In genomic region chr7:133788147-133788546, GRCm38 (mm10) we compare ENCODE assay signal across 27 mouse cellular contexts. TPM values are rescaled to one million over a fixed set of nuclear protein-coding genes. Genes with fewer than 3 reads are reported as not detected.
"Had no signal": no experiment of that assay in that cellular context is flagged by ENCODE, and none has a peak within 500 bp of the region (broad histone marks: within the 10 kb centered on the region; RNA-seq: fewer than 3 reads in every experiment).

No protein-coding gene starts in this region.

- H3K27me3 ChIP-seq: embryonic facial prominence, embryonic 12.5 days; embryonic facial prominence, embryonic 13.5 days; embryonic facial prominence, embryonic 15.5 days; forebrain, embryonic 12.5 days; forebrain, embryonic 13.5 days; forebrain, embryonic 15.5 days had no signal

- H3K4me1 ChIP-seq: embryonic facial prominence, embryonic 12.5 days; embryonic facial prominence, embryonic 13.5 days; embryonic facial prominence, embryonic 15.5 days; forebrain, embryonic 10.5 days; forebrain, embryonic 12.5 days; forebrain, embryonic 13.5 days had no signal

- DNase-seq: cerebellum, adult 8-10 months; cerebellum, adult 9-10 months; cerebellum, adult 9-11 months; cerebellum, postnatal 25 days; cerebellum, postnatal 36 days; embryo, embryonic 11 days; forebrain, postnatal 0 days; gastrocnemius, adult 2 months; gastrocnemius, postnatal 10 days; gastrocnemius, postnatal 14 days; gastrocnemius, postnatal 25 days; gastrocnemius, postnatal 36 days; heart, adult 18-20 months; heart, adult 2 months had no signal

- H3K27ac ChIP-seq: embryonic facial prominence, embryonic 10.5 days; embryonic facial prominence, embryonic 12.5 days; embryonic facial prominence, embryonic 13.5 days; embryonic facial prominence, embryonic 15.5 days; forebrain, embryonic 10.5 days; forebrain, embryonic 12.5 days; forebrain, embryonic 13.5 days; forebrain, embryonic 15.5 days; gastrocnemius, adult 2 months; heart, adult 2 months had no signal

- H3K36me3 ChIP-seq: embryonic facial prominence, embryonic 10.5 days; embryonic facial prominence, embryonic 12.5 days; embryonic facial prominence, embryonic 13.5 days; embryonic facial prominence, embryonic 15.5 days; forebrain, embryonic 10.5 days; forebrain, embryonic 12.5 days; forebrain, embryonic 15.5 days had no signal

- H3K9ac ChIP-seq: embryonic facial prominence, embryonic 12.5 days; embryonic facial prominence, embryonic 13.5 days; embryonic facial prominence, embryonic 15.5 days; forebrain, embryonic 12.5 days; forebrain, embryonic 13.5 days; forebrain, embryonic 15.5 days; forebrain, postnatal 0 days had no signal

- H3K4me3 ChIP-seq: embryonic facial prominence, embryonic 10.5 days; embryonic facial prominence, embryonic 12.5 days; embryonic facial prominence, embryonic 13.5 days; embryonic facial prominence, embryonic 15.5 days; erythroblast, embryonic 14.5 days; forebrain, embryonic 10.5 days; forebrain, embryonic 12.5 days; forebrain, embryonic 13.5 days; forebrain, embryonic 15.5 days; gastrocnemius, adult 2 months; heart, adult 2 months had no signal

- H3K9me3 ChIP-seq: embryonic facial prominence, embryonic 10.5 days; embryonic facial prominence, embryonic 12.5 days; embryonic facial prominence, embryonic 13.5 days; embryonic facial prominence, embryonic 15.5 days; forebrain, embryonic 10.5 days; forebrain, embryonic 12.5 days; forebrain, embryonic 13.5 days; forebrain, embryonic 15.5 days had no signal

RNA-seq across cellular contexts. Expression of gene Fank1, which starts 11.5 kb away (rescaled TPM):
- total RNA-seq: gastrocnemius, adult 18-20 months; gastrocnemius, adult 2 months; gastrocnemius, adult 8-10 months; gastrocnemius, postnatal 25 days; gastrocnemius, postnatal 36 days; granulocyte monocyte progenitor cell, adult 5-6 weeks; heart, adult 18-20 months; heart, adult 2 months; heart, adult 8-10 months had no signal
- polyA plus RNA-seq: erythroblast, embryonic 14.5 days had no signal
